Mouse (Mus musculus) right cerebral cortex, adult 2 months (tissue): ENCODE data around the gene Vopp1.
A peak's percentile ranks its signal among the peaks of the same experiment; 100 is the strongest.

Experiments used
- DNase-seq, 2 experiments: peaks; one replicate each; pipeline ENCODE4 v3.0.0; 2021 to 2022; ENCODE audit warnings: low spot score in 2 of 2

Vopp1 gene

GRCm38 (mm10) chr6:57702743-57703499 is 122.0 kb downstream of the Vopp1 start:
- DNase-seq: peak; percentile 92 to 96

DNA sequence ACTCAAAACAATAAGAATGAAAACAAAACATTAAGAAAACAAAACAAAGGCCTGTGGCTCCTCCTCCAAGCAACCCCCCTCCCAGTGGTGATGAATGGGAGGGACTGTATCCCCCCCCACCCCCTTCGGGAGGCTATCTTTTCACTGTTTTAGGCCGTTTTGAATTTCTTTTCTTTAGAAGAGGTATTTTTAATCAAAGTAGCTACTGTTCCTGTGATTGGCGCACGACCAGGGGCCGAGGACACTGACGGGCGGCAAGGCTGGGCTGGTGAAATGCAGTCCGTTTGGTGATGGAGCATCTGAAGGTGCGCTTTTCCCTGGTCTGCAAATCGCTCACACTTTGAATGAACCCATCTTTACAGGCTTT is 122.6 kb downstream of the Vopp1 start, which contains the start of gene Lancl2:
Gene Lancl2 (plus strand): TSS at position 165 of the 367 bp plus-strand sequence.
- peak; percentile 46 to 64 for DNase-seq

DNA sequence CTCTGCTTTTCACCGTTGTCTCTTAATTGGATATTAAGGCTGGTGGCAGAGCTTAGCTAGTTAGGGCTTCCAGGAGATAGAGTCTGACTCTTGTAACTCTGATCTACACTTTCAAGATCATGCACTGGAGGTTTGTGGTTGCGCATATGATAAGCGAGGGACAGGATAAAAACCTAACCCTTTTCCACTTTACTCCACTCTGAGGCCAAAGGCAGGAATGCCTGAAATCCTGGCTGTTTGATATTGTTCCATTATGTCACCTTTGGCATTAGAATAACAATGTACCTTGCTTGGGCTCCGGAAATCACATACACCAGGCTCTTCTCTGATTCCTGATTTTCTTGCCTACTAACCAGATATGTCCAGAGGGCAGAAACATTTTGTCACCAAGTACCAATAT is 123.3 kb downstream of the Vopp1 start:
- DNase-seq: no peak

- no peak for DNase-seq
Observed at GRCm38 (mm10) chr6:57693116-57693515, 131.8 kb downstream of the Vopp1 start.

DNA sequence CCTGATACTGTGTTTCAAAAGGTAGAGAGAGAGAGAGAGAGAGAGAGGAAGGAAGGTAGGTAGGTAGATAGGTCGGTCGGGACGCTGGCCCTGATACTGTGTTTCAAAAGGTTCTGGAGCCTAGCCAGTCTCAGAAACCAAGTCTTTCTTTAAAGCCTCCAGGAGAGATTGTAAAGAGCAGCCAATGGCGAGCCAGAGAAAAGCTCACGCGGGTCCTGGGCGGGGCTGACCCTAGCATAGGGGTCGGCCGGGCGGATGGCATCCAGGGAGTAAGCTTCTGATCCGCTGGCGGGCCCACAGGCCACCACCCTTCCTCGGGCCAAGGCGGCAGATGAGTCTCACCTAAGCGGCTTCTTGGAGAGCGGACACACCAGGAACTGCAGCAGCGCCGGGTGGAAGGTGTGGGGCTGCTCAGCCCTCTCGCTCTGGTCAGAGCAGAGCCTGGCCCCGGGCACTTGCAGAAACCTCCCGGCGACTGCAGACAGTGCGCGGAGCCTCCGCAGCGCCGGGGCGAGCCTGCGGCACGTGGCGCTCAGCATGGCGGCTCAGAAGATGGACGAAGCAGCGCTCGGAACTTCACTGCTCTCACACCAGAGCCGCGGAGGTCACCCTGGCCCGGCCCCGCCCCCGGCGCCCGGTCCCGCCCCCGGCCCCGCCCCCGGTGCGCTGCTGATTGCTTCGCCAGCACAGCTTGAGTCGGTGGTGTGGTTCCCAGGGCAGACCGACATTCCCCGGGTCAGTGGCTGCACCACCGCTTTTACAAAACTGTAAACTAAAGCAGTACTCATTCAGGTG is 133.3 kb downstream of the Vopp1 start, which contains the start of gene Pyurf:
Gene Pyurf (minus strand): TSS at position 612 of the 795 bp plus-strand sequence.
- DNase-seq: peak; percentile 81 to 85

DNA sequence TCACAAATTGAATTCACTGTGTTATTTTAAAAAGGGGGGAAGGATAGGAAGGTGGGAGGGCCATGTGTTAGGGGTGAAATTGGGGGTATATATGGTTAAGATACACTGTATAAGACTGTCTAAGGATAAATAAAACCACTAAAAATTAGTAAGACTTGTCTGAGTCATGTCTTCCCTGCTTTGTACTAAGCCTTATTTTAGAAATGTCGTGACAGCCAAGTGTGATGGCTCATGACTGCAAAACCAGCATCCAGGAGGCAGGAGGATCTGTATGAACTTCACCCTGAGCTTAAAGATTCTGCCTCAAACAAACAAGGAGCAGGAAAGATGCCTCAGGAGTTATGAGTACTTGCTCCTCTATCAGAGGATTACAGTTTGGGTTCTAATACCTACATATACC is 140.8 kb downstream of the Vopp1 start:
- no peak for DNase-seq
